Mouse (Mus musculus): Measurements from ENCODE around the gene Rabif. TPM values are rescaled to one million over a fixed set of nuclear protein-coding genes. Genes with fewer than 3 reads are reported as not detected.

Rabif gene
- polyA plus RNA-seq, 1 experiment from 2014 or later: 33.8 TPM

DNA sequence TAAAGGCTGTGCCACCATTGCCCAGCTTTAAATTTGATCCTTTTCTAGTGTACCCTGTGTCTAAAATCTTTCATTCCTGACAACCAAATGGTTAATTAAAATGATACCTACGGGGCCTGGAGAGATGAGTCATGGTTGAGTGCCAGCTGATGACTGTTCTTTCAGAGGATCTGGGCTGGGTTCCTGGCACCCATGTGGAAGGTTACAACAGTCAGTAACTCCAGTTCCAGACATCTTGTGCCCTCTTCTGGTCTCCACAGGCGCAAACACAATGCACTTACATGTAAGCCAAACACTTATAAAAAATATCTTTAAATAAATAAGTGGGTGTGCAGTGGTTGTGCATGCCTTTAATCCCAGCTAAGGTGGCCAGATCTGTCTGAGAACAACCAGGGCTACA lies 952 bp upstream of the Rabif start:
- peaks cover 22% of the 10 kb centered on the region; the same call in 1 of the 2 replicates for H3K36me3 ChIP-seq (ENCODE audit: insufficient read depth, low read length)
- H3K4me3 ChIP-seq (replicated peaks; ENCODE audit: low read depth, low read length): no peak overlapping the region
- no peak overlapping the region for H3K4me2 ChIP-seq (ENCODE audit: low read length)

GRCm38 (mm10) chr1:134493956-134494355 lies 492 bp upstream of the Rabif start:
- Histone ChIP-seq H3K36me3 (ENCODE audit: insufficient read depth, low read length) (peaks cover 17% of the 10 kb centered on the region; the same call in 1 of the 2 replicates), H3K4me1 (replicated peaks; ENCODE audit: insufficient read depth, low read length) (peaks cover 10% of the 10 kb centered on the region), H3K27ac (peak overlapping the region; percentile 92), H3K27me3 (ENCODE audit: insufficient read depth, low read length) (no peaks in the 10 kb centered on the region), H3K4me2 (ENCODE audit: low read length) (peak overlapping the region; percentile 68), H3K9me3 (replicated peaks; ENCODE audit: low read length) (no peaks in the 10 kb centered on the region), H3K9ac (ENCODE audit: low read depth, low read length) (peak overlapping the region; percentile 72), H3K4me3 (replicated peaks; ENCODE audit: low read depth, low read length) (peak overlapping the region; percentile 76)
- no peak for TF ChIP-seq CTCF (IDR thresholded peaks at IDR 0.05; ENCODE audit: low read depth)
- ATAC-seq (replicated peaks; ENCODE audit: low FRiP score, low read depth) (no peak), DNase-seq (ENCODE audit: low spot score) (peak; percentile 27)
- 22% methylated on average over 5 of the region's 5 CpGs for WGBS

More for the DNA sequence above, 952 bp upstream of the Rabif start:
- 66% methylated on average over 2 of the region's 2 CpGs for WGBS
- no peak overlapping the region for H3K27ac ChIP-seq
- DNase-seq (ENCODE audit: low spot score) (no peak), ATAC-seq (replicated peaks; ENCODE audit: low FRiP score, low read depth) (no peak)
- peaks cover 10% of the 10 kb centered on the region for H3K4me1 ChIP-seq (replicated peaks; ENCODE audit: insufficient read depth, low read length)
- no peaks in the 10 kb centered on the region for H3K27me3 ChIP-seq (ENCODE audit: insufficient read depth, low read length)
- H3K9me3 ChIP-seq (replicated peaks; ENCODE audit: low read length): no peaks in the 10 kb centered on the region
- no peak overlapping the region for H3K9ac ChIP-seq (ENCODE audit: low read depth, low read length)
- TF ChIP-seq CTCF (IDR thresholded peaks at IDR 0.05; ENCODE audit: low read depth): peak; percentile 23; the same call in 1 of the 2 replicates

DNA sequence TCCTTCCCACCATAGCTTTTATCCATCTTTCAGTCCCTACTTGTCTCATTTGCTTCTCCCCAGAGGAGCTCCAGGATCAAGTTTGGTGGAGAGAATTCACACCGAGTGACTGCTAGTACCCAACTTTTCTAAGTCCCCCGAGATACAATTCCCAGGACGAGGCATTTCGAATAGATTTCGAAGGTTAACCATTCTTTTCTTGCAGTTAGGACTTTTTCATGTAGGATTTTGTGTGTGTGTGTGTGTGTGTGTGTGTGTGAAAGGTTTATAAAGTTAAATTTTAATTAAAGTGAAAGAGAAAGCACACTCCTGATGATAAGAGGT lies 730 bp downstream of the Rabif start:
- ATAC-seq (replicated peaks; ENCODE audit: low FRiP score, low read depth): no peak
- DNase-seq (ENCODE audit: low spot score): no peak
- H3K27ac ChIP-seq: peak overlapping the region; percentile 92; the same call in 1 of the 2 replicates
- 18% methylated on average over 5 of the region's 5 CpGs for WGBS
- H3K4me2 ChIP-seq (ENCODE audit: low read length): peak overlapping the region; percentile 68
- H3K4me3 ChIP-seq (replicated peaks; ENCODE audit: low read depth, low read length): peak overlapping the region; percentile 76
- H3K27me3 ChIP-seq (ENCODE audit: insufficient read depth, low read length): no peaks in the 10 kb centered on the region
- H3K9me3 ChIP-seq (replicated peaks; ENCODE audit: low read length): no peaks in the 10 kb centered on the region
- H3K36me3 ChIP-seq (ENCODE audit: insufficient read depth, low read length): peaks cover 6% of the 10 kb centered on the region; the same call in 1 of the 2 replicates
- H3K4me1 ChIP-seq (replicated peaks; ENCODE audit: insufficient read depth, low read length): peaks cover 10% of the 10 kb centered on the region
- no peak for TF ChIP-seq CTCF (IDR thresholded peaks at IDR 0.05; ENCODE audit: low read depth)
- H3K9ac ChIP-seq (ENCODE audit: low read depth, low read length): peak overlapping the region; percentile 72

DNA sequence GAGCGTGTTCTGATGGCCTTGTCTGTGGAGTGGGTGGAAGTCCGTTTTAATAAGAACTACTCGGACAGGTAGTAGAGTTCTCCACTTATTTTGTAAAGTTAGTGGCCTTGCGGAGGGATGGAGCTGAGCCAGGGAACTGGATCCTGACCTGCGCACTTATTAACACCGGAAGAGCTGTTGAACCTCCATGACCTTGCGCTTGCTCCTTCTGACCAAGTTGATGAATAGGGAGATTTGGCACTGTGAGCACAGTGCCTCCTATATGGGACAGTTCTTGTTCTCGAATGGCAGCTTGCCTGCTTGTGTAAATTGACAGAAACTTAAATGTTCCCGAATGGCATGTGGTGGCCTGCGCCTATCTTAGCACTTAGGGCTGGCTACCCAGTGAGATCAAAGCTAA lies 1.5 kb downstream of the Rabif start:
- Histone ChIP-seq H3K36me3 (ENCODE audit: insufficient read depth, low read length) (0 out of 2 replicates have a peak, but pooled peaks cover under 1% of the 10 kb centered on the region), H3K4me1 (replicated peaks; ENCODE audit: insufficient read depth, low read length) (peaks cover 10% of the 10 kb centered on the region), H3K27me3 (ENCODE audit: insufficient read depth, low read length) (no peaks in the 10 kb centered on the region), H3K4me3 (replicated peaks; ENCODE audit: low read depth, low read length) (no peak overlapping the region), H3K9me3 (replicated peaks; ENCODE audit: low read length) (no peaks in the 10 kb centered on the region), H3K9ac (ENCODE audit: low read depth, low read length) (0 out of 2 replicates have a peak overlapping the region, but pooled peaks have one; percentile 72), H3K27ac (no peak overlapping the region), H3K4me2 (ENCODE audit: low read length) (peak overlapping the region; percentile 68; the same call in 1 of the 2 replicates)
- ATAC-seq (replicated peaks; ENCODE audit: low FRiP score, low read depth): no peak
- WGBS: 73% methylated on average over 10 of the region's 10 CpGs
- peak; percentile 17 for DNase-seq (ENCODE audit: low spot score)
- TF ChIP-seq CTCF (IDR thresholded peaks at IDR 0.05; ENCODE audit: low read depth): no peak

- no peaks in the 10 kb centered on the region for H3K27me3 ChIP-seq (ENCODE audit: insufficient read depth, low read length)
- no peak overlapping the region for H3K4me2 ChIP-seq (ENCODE audit: low read length)
- no peak for DNase-seq (ENCODE audit: low spot score)
- H3K9me3 ChIP-seq (replicated peaks; ENCODE audit: low read length): no peaks in the 10 kb centered on the region
- H3K27ac ChIP-seq: no peak overlapping the region
- no peak overlapping the region for H3K4me3 ChIP-seq (replicated peaks; ENCODE audit: low read depth, low read length)
- TF ChIP-seq CTCF (IDR thresholded peaks at IDR 0.05; ENCODE audit: low read depth): no peak
- no peak overlapping the region for H3K9ac ChIP-seq (ENCODE audit: low read depth, low read length)
- no peak for ATAC-seq (replicated peaks; ENCODE audit: low FRiP score, low read depth)
- WGBS: 95% methylated on average over 1 of the region's 1 CpGs
- no peaks in the 10 kb centered on the region for H3K36me3 ChIP-seq (ENCODE audit: insufficient read depth, low read length)
- peaks cover 3% of the 10 kb centered on the region; the same call in 1 of the 2 replicates for H3K4me1 ChIP-seq (replicated peaks; ENCODE audit: insufficient read depth, low read length)
Observed at GRCm38 (mm10) chr1:134500916-134501315, 6.5 kb downstream of the Rabif start.

- peaks cover 13% of the 10 kb centered on the region; the same call in 1 of the 2 replicates for H3K36me3 ChIP-seq (ENCODE audit: insufficient read depth, low read length)
- H3K27me3 ChIP-seq (ENCODE audit: insufficient read depth, low read length): no peaks in the 10 kb centered on the region
- no peak overlapping the region for H3K4me3 ChIP-seq (replicated peaks; ENCODE audit: low read depth, low read length)
- 81% methylated on average over 8 of the region's 8 CpGs for WGBS
- ATAC-seq (replicated peaks; ENCODE audit: low FRiP score, low read depth) (no peak), DNase-seq (ENCODE audit: low spot score) (no peak)
- TF ChIP-seq CTCF (IDR thresholded peaks at IDR 0.05; ENCODE audit: low read depth): no peak
- H3K4me1 ChIP-seq (replicated peaks; ENCODE audit: insufficient read depth, low read length): no peaks in the 10 kb centered on the region
- no peak overlapping the region for H3K27ac ChIP-seq
- no peaks in the 10 kb centered on the region for H3K9me3 ChIP-seq (replicated peaks; ENCODE audit: low read length)
- no peak overlapping the region for H3K4me2 ChIP-seq (ENCODE audit: low read length)
- no peak overlapping the region for H3K9ac ChIP-seq (ENCODE audit: low read depth, low read length)
Observed at GRCm38 (mm10) chr1:134506201-134506600, 11.8 kb downstream of the Rabif start.

- no peak for TF ChIP-seq CTCF (IDR thresholded peaks at IDR 0.05; ENCODE audit: low read depth)
- H3K4me2 ChIP-seq (ENCODE audit: low read length): no peak overlapping the region
- peaks cover 13% of the 10 kb centered on the region; the same call in 1 of the 2 replicates for H3K36me3 ChIP-seq (ENCODE audit: insufficient read depth, low read length)
- ATAC-seq (replicated peaks; ENCODE audit: low FRiP score, low read depth): no peak
- H3K27ac ChIP-seq: no peak overlapping the region
- no peaks in the 10 kb centered on the region for H3K9me3 ChIP-seq (replicated peaks; ENCODE audit: low read length)
- no peak overlapping the region for H3K4me3 ChIP-seq (replicated peaks; ENCODE audit: low read depth, low read length)
- peaks cover 8% of the 10 kb centered on the region; the same call in 1 of the 2 replicates for H3K4me1 ChIP-seq (replicated peaks; ENCODE audit: insufficient read depth, low read length)
- DNase-seq (ENCODE audit: low spot score): no peak
- no peaks in the 10 kb centered on the region for H3K27me3 ChIP-seq (ENCODE audit: insufficient read depth, low read length)
- H3K9ac ChIP-seq (ENCODE audit: low read depth, low read length): no peak overlapping the region
- 27% methylated on average over 7 of the region's 7 CpGs for WGBS
Observed at GRCm38 (mm10) chr1:134510018-134510417, 15.6 kb downstream of the Rabif start.

All from kidney, postnatal 0 days (tissue).